Mouse (Mus musculus): ENCODE measurements around the gene Rif1. TPM values are rescaled to one million over a fixed set of nuclear protein-coding genes. Genes with fewer than 3 reads are reported as not detected.
A peak's percentile ranks its signal among the peaks of the same experiment; 100 is the strongest.
"Not testable (repeated sequence)": the region's sequence is repeated elsewhere in the genome, so short reads cannot be mapped to it uniquely, and the experiment has no call there.

Rif1 gene
- polyA plus RNA-seq, 2 experiments from 2014 or later, result 26.0 to 31.3 TPM

GRCm38 (mm10) chr2:52072065-52072490, 554 bp upstream of the Rif1 start:
- peak; percentile 17 for ATAC-seq

- ATAC-seq, result peak; percentile 50
Measured at GRCm38 (mm10) chr2:52073141-52073904, 691 bp downstream of the Rif1 start.

GRCm38 (mm10) chr2:52078666-52079065, 6.0 kb downstream of the Rif1 start:
- no peak for ATAC-seq

- no peak for ATAC-seq
Measured at GRCm38 (mm10) chr2:52084013-52084412, 11.4 kb downstream of the Rif1 start.

- ATAC-seq, result no peak
Measured at GRCm38 (mm10) chr2:52084571-52084970, 11.9 kb downstream of the Rif1 start.

GRCm38 (mm10) chr2:52114086-52114485, 41.5 kb downstream of the Rif1 start:
- ATAC-seq, result no peak

GRCm38 (mm10) chr2:52131370-52131769, 58.7 kb downstream of the Rif1 start:
- ATAC-seq, result not testable (repeated sequence)

- no peak for ATAC-seq
Measured at GRCm38 (mm10) chr2:52133351-52133750, 60.7 kb downstream of the Rif1 start.

- ATAC-seq, result no peak
Measured at GRCm38 (mm10) chr2:52153064-52153463, 80.4 kb downstream of the Rif1 start.

GRCm38 (mm10) chr2:52169243-52170005, 96.8 kb downstream of the Rif1 start:
- ATAC-seq, result no peak

Other genes with a start within 250 kb of the Rif1 start
- gene Rbm43, start 137.7 kb upstream of the Rif1 start, polyA plus RNA-seq (2017; shearing (Covaris generic)), result 10 to 100 TPM; 35.3 to 35.7 TPM
- 100 to 1,000 TPM; 158 to 170 TPM for gene Nmi, start 99.3 kb upstream of the Rif1 start, polyA plus RNA-seq (2017; shearing (Covaris generic))
- gene Tnfaip6, start 34.8 kb upstream of the Rif1 start, polyA plus RNA-seq (2017; shearing (Covaris generic)), result not detected